Mouse (Mus musculus): ENCODE data around the gene Cnnm4. TPM values are rescaled to one million over a fixed set of nuclear protein-coding genes. Genes with fewer than 3 reads are reported as not detected.

Cnnm4 gene
- total RNA-seq (2021), result 1 to 10 TPM; 4.4 to 4.8 TPM

- peak; percentile 90 for DNase-seq
Observed at GRCm38 (mm10) chr1:36471181-36472105, at the start of gene Cnnm4. Cnnm4 (plus strand) TSS chr1:36471620.

- DNase-seq, result no peak
Observed at GRCm38 (mm10) chr1:36429511-36429910, 41.9 kb upstream of the Cnnm4 start.

DNA sequence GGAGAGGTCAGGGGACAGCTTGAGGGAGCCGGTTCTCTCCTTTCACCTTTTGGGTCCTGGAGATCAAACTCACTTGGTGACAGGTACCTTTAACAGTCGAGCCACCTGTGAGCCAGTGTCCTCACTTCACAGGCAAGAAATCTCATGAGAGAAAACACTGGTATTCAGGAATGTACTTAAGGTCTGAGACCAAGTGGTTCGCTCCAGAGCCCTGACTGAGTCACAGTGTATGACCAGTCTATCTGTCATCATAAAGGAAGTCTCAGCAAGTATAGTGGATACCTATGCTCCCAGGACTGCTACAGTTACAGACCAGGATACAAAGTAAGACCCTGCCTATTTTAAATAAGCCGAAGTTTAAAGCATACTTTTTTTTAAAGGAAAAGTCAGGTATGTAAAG, 38.4 kb upstream of the Cnnm4 start:
- no peak for DNase-seq

GRCm38 (mm10) chr1:36433616-36434015, 37.8 kb upstream of the Cnnm4 start:
- DNase-seq, result no peak

- DNase-seq, result no peak
Observed at GRCm38 (mm10) chr1:36435071-36435470, 36.3 kb upstream of the Cnnm4 start.

GRCm38 (mm10) chr1:36436515-36436914, 34.9 kb upstream of the Cnnm4 start:
- DNase-seq, result no peak

DNA sequence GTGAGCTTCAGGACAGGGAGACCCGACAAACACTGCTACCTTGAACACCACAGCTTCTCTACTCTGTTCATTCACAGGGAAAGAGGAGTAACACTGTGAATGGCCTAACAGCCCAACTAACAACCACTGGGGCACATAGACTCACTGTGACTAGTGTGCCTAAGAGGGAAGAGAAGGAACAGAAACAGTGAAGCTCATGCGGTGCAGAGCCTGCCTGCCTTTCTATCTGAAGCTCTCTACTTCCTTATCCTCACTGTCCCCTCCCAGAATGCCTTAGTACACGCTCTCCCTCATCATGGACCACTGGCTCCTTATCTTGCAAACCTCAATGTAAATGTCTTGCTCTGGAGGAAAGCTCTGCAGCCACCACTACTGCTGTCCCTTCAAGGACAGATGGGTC, 34.2 kb upstream of the Cnnm4 start:
- no peak for DNase-seq

DNA sequence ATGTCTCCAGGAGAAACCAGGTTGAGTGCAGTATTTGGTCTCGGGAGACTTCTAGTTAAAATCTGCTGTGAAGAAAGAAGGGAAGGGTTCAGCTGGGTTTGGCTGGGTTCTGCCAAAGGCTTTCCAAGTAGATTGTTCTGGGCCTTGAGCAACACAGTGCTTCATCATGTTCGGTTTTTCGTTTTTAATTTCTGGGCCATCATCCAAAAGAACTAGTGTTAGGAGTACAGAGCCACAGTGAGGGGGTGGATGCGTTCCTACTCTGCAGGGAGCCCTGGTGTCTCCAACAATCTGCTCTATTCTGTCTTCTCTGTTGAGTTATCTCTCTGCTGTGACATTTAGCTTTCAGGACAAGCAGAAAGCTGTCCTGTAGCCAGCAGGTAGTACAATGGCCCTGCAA, 30.3 kb upstream of the Cnnm4 start:
- no peak for DNase-seq

DNA sequence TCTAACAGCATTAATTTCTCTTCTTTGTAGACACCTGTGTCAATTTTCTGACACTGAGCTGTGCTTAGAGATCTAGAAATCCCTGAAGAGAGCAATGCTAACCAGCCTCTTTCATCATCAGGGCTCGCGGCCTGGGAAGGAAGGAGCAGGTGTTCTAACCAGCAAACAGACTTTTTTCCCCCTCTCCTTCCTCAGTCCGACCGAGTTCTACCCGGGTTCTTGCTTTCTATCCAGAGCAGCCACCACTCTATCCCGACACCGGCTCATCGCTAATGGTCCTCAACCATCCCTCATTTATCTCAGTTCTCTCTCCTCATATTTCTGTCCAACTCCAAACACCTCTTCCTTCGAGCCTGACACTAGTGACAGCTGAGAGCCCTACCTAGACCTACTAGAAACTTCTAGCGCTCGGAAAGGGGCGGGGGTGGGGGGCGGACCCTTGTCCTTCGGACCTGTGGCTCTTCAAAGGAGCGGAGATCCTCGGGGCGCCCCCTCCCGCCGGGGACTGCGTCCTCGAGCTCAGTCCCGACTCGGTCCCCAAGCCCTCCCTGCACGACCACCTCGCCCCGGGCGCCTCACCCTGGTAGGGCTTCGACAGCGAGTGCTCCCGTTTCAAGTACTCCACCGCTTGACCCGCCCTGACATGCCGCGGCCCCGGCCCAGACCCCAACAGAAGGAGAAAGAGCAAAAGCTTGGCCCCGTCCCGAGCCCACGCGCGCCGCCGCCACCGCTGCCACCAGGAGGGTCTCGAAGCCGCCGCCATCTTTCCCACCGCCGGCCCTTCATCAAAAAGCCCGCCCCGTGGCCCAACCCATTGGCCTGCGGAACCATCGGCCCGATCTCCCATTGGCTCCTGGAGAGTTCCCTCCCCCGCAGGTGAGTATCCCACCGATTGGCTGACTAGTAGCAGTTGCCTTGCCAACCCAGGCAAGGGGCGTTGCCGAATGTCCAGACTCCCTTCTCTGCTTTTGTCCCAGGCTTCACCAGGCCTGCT, 26.7 kb upstream of the Cnnm4 start, which contains the start of gene Lman2l:
Gene Lman2l, minus strand, starts transcription at position 801 of the 994 bp plus-strand sequence.
- DNase-seq, result peak; percentile 97

- no peak for DNase-seq
Observed at GRCm38 (mm10) chr1:36445508-36445907, 25.9 kb upstream of the Cnnm4 start.

GRCm38 (mm10) chr1:36446106-36446824, 25.2 kb upstream of the Cnnm4 start:
- no peak for DNase-seq

DNA sequence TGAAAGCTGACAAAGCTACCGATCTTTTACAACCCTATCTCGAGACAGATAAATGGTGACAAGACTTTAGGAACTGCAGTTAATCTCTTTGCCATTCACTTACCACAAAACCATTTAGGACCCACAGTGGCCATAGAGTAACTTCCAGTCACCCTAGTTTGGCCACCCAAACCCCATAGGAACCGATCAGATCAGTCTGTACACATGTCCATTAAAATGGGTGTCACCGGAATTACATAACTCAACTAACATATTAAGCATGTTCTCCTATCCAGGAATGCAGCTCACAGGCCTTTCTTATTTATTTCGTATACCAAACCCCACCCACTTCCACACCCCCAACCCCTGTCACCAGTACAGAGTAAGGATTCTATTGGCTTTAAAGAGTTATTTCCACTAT, 24.6 kb upstream of the Cnnm4 start:
- no peak for DNase-seq

GRCm38 (mm10) chr1:36454055-36454815, 17.2 kb upstream of the Cnnm4 start:
- DNase-seq, result no peak

GRCm38 (mm10) chr1:36457388-36458014, 13.9 kb upstream of the Cnnm4 start:
- no peak for DNase-seq

DNA sequence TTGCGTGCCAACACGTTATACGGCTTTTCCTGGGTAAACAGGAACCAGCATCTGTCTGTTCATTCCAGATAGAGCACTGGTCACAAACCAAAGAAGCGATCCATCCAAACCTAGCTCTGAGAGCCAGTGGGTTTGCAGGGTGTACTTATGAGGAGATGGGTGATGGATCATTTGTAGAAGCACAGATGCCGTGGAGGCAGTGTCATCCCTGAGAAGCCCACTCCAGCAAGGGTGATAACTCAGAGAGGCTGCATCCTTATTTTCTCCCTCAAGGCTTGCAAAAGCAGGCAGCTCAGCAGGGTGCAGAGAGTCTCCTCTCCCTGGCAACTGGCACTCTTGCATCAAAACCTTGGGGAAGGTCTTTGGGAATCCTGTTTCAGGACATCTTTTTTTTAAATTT, 13.3 kb upstream of the Cnnm4 start:
- no peak for DNase-seq

DNA sequence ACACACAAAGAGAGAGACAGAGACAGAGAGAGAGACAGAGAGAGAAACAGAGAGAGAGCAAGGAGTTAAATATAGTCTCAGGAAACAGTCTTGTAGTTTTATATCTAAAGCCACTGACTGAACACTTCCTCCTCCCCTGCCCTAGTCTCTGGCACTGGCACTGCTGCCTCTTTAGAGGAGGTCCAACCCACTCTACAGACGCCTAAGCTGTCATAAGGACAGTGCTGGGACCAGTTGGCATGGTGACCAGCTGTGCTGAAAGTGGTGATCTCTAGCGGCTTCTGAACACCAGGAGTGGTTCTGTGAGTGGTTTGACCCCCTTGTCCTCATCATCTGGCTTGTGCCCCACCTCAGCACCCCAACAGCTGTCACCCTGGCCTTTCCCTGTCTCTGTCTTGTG, 9.6 kb upstream of the Cnnm4 start:
- no peak for DNase-seq

- no peak for DNase-seq
Observed at GRCm38 (mm10) chr1:36465641-36466160, 5.7 kb upstream of the Cnnm4 start.

GRCm38 (mm10) chr1:36467446-36467845, 4.0 kb upstream of the Cnnm4 start:
- DNase-seq, result no peak

DNA sequence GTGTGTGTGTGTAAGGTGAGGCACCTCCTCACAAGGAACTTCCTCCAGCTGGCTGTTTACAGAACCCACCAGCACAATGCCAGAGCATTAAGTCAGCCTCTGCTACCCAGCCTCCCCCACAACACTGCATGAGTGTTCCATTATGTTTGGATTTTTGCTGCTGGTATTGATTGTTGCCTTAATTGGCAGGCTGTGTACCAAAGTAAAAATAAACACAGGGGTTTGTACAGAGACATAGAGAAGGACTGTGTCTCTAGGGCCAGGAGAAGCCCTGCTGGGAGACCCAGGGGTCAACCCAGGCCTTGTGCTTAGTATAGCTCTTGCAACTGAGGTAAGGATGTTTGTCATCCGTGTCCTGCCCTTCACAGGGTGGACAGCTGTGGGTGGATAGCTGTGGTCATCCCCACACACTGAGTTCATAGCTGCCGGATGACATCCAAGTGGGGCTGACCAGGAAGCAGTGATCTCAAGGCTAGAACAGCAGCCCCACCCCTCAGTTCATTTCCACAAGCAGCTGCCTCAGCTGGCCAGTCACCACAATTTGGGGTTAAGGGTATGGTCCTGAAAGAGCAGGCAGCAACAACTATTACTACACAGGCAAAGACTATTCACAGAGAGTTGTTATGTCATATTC, 1.5 kb upstream of the Cnnm4 start:
- peak; percentile 31 for DNase-seq

- DNase-seq, result no peak
Observed at GRCm38 (mm10) chr1:36472106-36472440, 653 bp downstream of the Cnnm4 start.

Measured in heart, postnatal 4 days (tissue).